Mouse (Mus musculus): ENCODE data around the gene Csf2rb2. TPM values are rescaled to one million over a fixed set of nuclear protein-coding genes. Genes with fewer than 3 reads are reported as not detected.

The Csf2rb2 gene
- 12.3 and 14.8 TPM in 2 replicates for polyA plus RNA-seq (2012; rRNA removed; ENCODE audit: low replicate concordance)

DNA sequence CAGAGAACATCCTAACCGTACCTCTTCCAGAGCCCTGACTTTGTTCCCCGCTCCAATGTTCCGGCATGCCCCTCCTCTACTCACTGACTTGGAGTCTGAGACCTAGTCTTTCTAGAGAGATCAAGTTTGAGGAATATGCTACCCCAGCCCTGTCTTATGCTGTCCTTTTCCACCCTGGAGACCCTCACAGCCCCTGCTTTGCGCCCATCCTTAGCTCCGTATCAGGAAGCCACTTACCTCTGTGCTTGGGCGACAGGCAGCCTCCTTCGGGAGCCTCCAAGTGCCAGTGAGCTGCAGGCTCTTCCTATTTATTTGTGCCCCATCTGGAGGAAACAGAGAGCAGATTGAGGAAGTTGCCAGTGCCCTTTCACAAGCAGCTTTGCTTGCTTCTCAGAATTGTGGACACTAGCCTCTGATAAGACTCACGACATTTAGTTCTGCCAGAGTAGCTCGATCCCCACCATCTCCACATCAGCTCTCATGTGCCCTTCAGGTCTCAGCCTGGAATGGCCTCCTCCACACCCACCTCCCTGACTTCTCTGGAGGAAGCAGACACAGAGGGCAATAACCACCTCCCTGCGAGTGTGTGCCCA is at the start of gene Csf2rb2:
Gene Csf2rb2 (minus strand): TSS at position 381 of the 593 bp plus-strand sequence.

DNA sequence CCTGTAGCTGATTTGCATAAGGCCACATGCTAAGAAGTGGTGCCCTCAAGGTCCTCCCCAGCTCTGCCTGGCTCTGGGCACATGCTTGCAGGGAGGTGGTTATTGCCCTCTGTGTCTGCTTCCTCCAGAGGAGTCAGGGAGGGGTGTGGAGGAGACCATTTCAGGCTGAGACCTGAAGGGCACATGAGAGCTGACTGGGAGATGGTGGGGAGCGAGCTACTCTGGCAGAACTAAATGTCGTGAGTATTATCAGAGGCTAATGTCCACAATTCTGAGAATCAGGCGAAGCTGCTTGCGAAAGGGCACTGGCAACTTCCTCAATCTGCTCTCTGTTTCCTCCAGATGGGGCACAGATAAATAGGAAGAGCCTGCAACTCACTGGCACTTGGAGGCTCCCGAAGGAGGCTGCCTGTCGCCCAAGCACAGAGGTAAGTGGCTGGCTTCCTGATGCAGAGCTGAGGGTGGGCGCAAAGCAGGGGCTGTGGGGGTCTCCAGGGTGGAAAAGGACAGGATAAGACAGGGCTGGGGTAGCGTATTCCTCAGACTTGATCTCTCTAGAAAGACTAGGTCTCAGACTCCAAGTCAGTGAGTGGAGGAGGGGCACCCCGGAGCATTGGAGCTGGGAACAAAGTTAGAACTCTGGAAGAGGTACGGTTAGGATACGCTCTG is 20.3 kb upstream of the Csf2rb2 start, which contains the start of gene Csf2rb:
Gene Csf2rb (plus strand): TSS at position 82 of the 669 bp plus-strand sequence.

GRCm38 (mm10) chr15:78244695-78245492 is 60.6 kb downstream of the Csf2rb2 start, which contains the start of gene Ncf4:
Gene Ncf4, plus strand, starts transcription at chr15:78244801.

Other genes with a start within 250 kb of the Csf2rb2 start
- not detected in 2 replicates for gene Cacng2, start 185.7 kb downstream of the Csf2rb2 start, polyA plus RNA-seq (2012; rRNA removed; ENCODE audit: low replicate concordance)
- 41.5 and 65.2 TPM in 2 replicates for gene Ift27, start 131.6 kb downstream of the Csf2rb2 start, polyA plus RNA-seq (2012; rRNA removed; ENCODE audit: low replicate concordance)
- 0.13 TPM in 1 of 2 replicates, not detected in the other for gene Pvalb, start 99.3 kb downstream of the Csf2rb2 start, polyA plus RNA-seq (2012; rRNA removed; ENCODE audit: low replicate concordance)
- gene Ncf4, start 60.9 kb downstream of the Csf2rb2 start, polyA plus RNA-seq (2012; rRNA removed; ENCODE audit: low replicate concordance): 9.3 and 10.4 TPM in 2 replicates
- gene Csf2rb, start 20.0 kb upstream of the Csf2rb2 start, polyA plus RNA-seq (2012; rRNA removed; ENCODE audit: low replicate concordance): 26.1 and 46.1 TPM in 2 replicates
- gene Tex33, start 90.2 kb upstream of the Csf2rb2 start, polyA plus RNA-seq (2012; rRNA removed; ENCODE audit: low replicate concordance): not detected in 2 replicates
- 43.8 and 76.3 TPM in 2 replicates for gene Tst, start 100.2 kb upstream of the Csf2rb2 start, polyA plus RNA-seq (2012; rRNA removed; ENCODE audit: low replicate concordance)
- gene Mpst, start 100.7 kb upstream of the Csf2rb2 start, polyA plus RNA-seq (2012; rRNA removed; ENCODE audit: low replicate concordance): 126 and 164 TPM in 2 replicates
- gene Kctd17, start 122.8 kb upstream of the Csf2rb2 start, polyA plus RNA-seq (2012; rRNA removed; ENCODE audit: low replicate concordance): 294 and 304 TPM in 2 replicates
- gene Tmprss6, start 162.9 kb upstream of the Csf2rb2 start, polyA plus RNA-seq (2012; rRNA removed; ENCODE audit: low replicate concordance): 1.2 and 3.9 TPM in 2 replicates
- gene Il2rb, start 189.6 kb upstream of the Csf2rb2 start, polyA plus RNA-seq (2012; rRNA removed; ENCODE audit: low replicate concordance): 4.6 and 26.4 TPM in 2 replicates
- gene C1qtnf6, start 225.7 kb upstream of the Csf2rb2 start, polyA plus RNA-seq (2012; rRNA removed; ENCODE audit: low replicate concordance): 46.2 and 80.3 TPM in 2 replicates
- gene Sstr3, start 239.0 kb upstream of the Csf2rb2 start, polyA plus RNA-seq (2012; rRNA removed; ENCODE audit: low replicate concordance): 0.09 TPM in 1 of 2 replicates, not detected in the other